Mouse (Mus musculus): ENCODE data around the gene Foxp1. TPM values are rescaled to one million over a fixed set of nuclear protein-coding genes. Genes with fewer than 3 reads are reported as not detected.

Foxp1 gene
- polyA plus RNA-seq, 1 experiment from 2014 or later, result 52.4 TPM

- WGBS, result 30% methylated on average over 13 of the region's 13 CpGs
- Histone ChIP-seq H3K4me2 (ENCODE audit: low read depth, low read length) (no peak overlapping the region), H3K36me3 (ENCODE audit: control insufficient read depth, insufficient read depth, low read length) (no peaks in the 10 kb centered on the region), H3K4me3 (ENCODE audit: low read depth, low read length) (no peak overlapping the region), H3K9me3 (ENCODE audit: control insufficient read depth, low read length) (no peaks in the 10 kb centered on the region), H3K4me1 (ENCODE audit: control insufficient read depth, insufficient read depth, low read length) (peaks cover 7% of the 10 kb centered on the region; the same call in 1 of the 2 replicates), H3K27ac (ENCODE audit: low read depth, low read length) (no peak overlapping the region), H3K27me3 (ENCODE audit: control insufficient read depth, insufficient read depth, low read length) (no peaks in the 10 kb centered on the region), H3K9ac (replicated peaks; ENCODE audit: low read depth, low read length) (no peak overlapping the region)
- ATAC-seq (ENCODE audit: low read depth), result no peak
Observed at GRCm38 (mm10) chr6:99335174-99335830, 187.2 kb downstream of the Foxp1 start.

- peaks cover 5% of the 10 kb centered on the region; the same call in 1 of the 2 replicates for H3K4me1 ChIP-seq (ENCODE audit: control insufficient read depth, insufficient read depth, low read length)
- ATAC-seq (ENCODE audit: low read depth), result no peak
- H3K36me3 ChIP-seq (ENCODE audit: control insufficient read depth, insufficient read depth, low read length), result no peaks in the 10 kb centered on the region
- WGBS, result 98% methylated on average over 3 of the region's 3 CpGs
- no peak overlapping the region for H3K4me3 ChIP-seq (ENCODE audit: low read depth, low read length)
- no peaks in the 10 kb centered on the region for H3K27me3 ChIP-seq (ENCODE audit: control insufficient read depth, insufficient read depth, low read length)
- no peak overlapping the region for H3K9ac ChIP-seq (replicated peaks; ENCODE audit: low read depth, low read length)
- H3K9me3 ChIP-seq (ENCODE audit: control insufficient read depth, low read length), result no peaks in the 10 kb centered on the region
- H3K27ac ChIP-seq (ENCODE audit: low read depth, low read length), result no peak overlapping the region
- no peak overlapping the region for H3K4me2 ChIP-seq (ENCODE audit: low read depth, low read length)
Observed at GRCm38 (mm10) chr6:99334255-99334654, 188.3 kb downstream of the Foxp1 start.

- H3K9ac ChIP-seq (replicated peaks; ENCODE audit: low read depth, low read length), result no peak overlapping the region
- H3K4me2 ChIP-seq (ENCODE audit: low read depth, low read length), result no peak overlapping the region
- H3K36me3 ChIP-seq (ENCODE audit: control insufficient read depth, insufficient read depth, low read length), result no peaks in the 10 kb centered on the region
- H3K4me3 ChIP-seq (ENCODE audit: low read depth, low read length), result no peak overlapping the region
- no peaks in the 10 kb centered on the region for H3K27me3 ChIP-seq (ENCODE audit: control insufficient read depth, insufficient read depth, low read length)
- no peak for ATAC-seq (ENCODE audit: low read depth)
- H3K9me3 ChIP-seq (ENCODE audit: control insufficient read depth, low read length), result no peaks in the 10 kb centered on the region
- 84% methylated on average over 5 of the region's 5 CpGs for WGBS
- no peak overlapping the region for H3K27ac ChIP-seq (ENCODE audit: low read depth, low read length)
- peaks cover 3% of the 10 kb centered on the region; the same call in 1 of the 2 replicates for H3K4me1 ChIP-seq (ENCODE audit: control insufficient read depth, insufficient read depth, low read length)
Observed at GRCm38 (mm10) chr6:99333127-99333526, 189.4 kb downstream of the Foxp1 start.

GRCm38 (mm10) chr6:99330169-99330568 is 192.4 kb downstream of the Foxp1 start:
- H3K9me3 ChIP-seq (ENCODE audit: control insufficient read depth, low read length), result no peaks in the 10 kb centered on the region
- no peak overlapping the region for H3K9ac ChIP-seq (replicated peaks; ENCODE audit: low read depth, low read length)
- no peak overlapping the region for H3K4me3 ChIP-seq (ENCODE audit: low read depth, low read length)
- no peak overlapping the region for H3K27ac ChIP-seq (ENCODE audit: low read depth, low read length)
- H3K4me2 ChIP-seq (ENCODE audit: low read depth, low read length), result no peak overlapping the region
- H3K36me3 ChIP-seq (ENCODE audit: control insufficient read depth, insufficient read depth, low read length), result no peaks in the 10 kb centered on the region
- no peaks in the 10 kb centered on the region for H3K4me1 ChIP-seq (ENCODE audit: control insufficient read depth, insufficient read depth, low read length)
- H3K27me3 ChIP-seq (ENCODE audit: control insufficient read depth, insufficient read depth, low read length), result no peaks in the 10 kb centered on the region
- 85% methylated on average over 4 of the region's 4 CpGs for WGBS
- ATAC-seq (ENCODE audit: low read depth), result no peak

- Histone ChIP-seq H3K27me3 (ENCODE audit: control insufficient read depth, insufficient read depth, low read length) (no peaks in the 10 kb centered on the region), H3K9ac (replicated peaks; ENCODE audit: low read depth, low read length) (no peak overlapping the region), H3K4me1 (ENCODE audit: control insufficient read depth, insufficient read depth, low read length) (no peaks in the 10 kb centered on the region), H3K9me3 (ENCODE audit: control insufficient read depth, low read length) (no peaks in the 10 kb centered on the region), H3K36me3 (ENCODE audit: control insufficient read depth, insufficient read depth, low read length) (no peaks in the 10 kb centered on the region), H3K27ac (ENCODE audit: low read depth, low read length) (no peak overlapping the region), H3K4me2 (ENCODE audit: low read depth, low read length) (no peak overlapping the region), H3K4me3 (ENCODE audit: low read depth, low read length) (no peak overlapping the region)
- ATAC-seq (ENCODE audit: low read depth), result no peak
- 67% methylated on average over 2 of the region's 2 CpGs for WGBS
Observed at GRCm38 (mm10) chr6:99328634-99329033, 193.9 kb downstream of the Foxp1 start.

- Histone ChIP-seq H3K36me3 (ENCODE audit: control insufficient read depth, insufficient read depth, low read length) (no peaks in the 10 kb centered on the region), H3K27me3 (ENCODE audit: control insufficient read depth, insufficient read depth, low read length) (no peaks in the 10 kb centered on the region), H3K27ac (ENCODE audit: low read depth, low read length) (no peak overlapping the region), H3K4me3 (ENCODE audit: low read depth, low read length) (no peak overlapping the region), H3K9me3 (ENCODE audit: control insufficient read depth, low read length) (no peaks in the 10 kb centered on the region), H3K4me2 (ENCODE audit: low read depth, low read length) (no peak overlapping the region), H3K9ac (replicated peaks; ENCODE audit: low read depth, low read length) (no peak overlapping the region), H3K4me1 (ENCODE audit: control insufficient read depth, insufficient read depth, low read length) (no peaks in the 10 kb centered on the region)
- ATAC-seq (ENCODE audit: low read depth), result no peak
- 89% methylated on average over 6 of the region's 6 CpGs for WGBS
Observed at GRCm38 (mm10) chr6:99328146-99328545, 194.4 kb downstream of the Foxp1 start.

- WGBS, result 86% methylated on average over 11 of the region's 11 CpGs
- ATAC-seq (ENCODE audit: low read depth), result no peak
Observed at GRCm38 (mm10) chr6:99327721-99328120, 194.8 kb downstream of the Foxp1 start.

GRCm38 (mm10) chr6:99325881-99326280 is 196.6 kb downstream of the Foxp1 start:
- no peaks in the 10 kb centered on the region for H3K9me3 ChIP-seq (ENCODE audit: control insufficient read depth, low read length)
- 100% methylated on average over 2 of the region's 2 CpGs for WGBS
- ATAC-seq (ENCODE audit: low read depth), result no peak
- no peak overlapping the region for H3K4me2 ChIP-seq (ENCODE audit: low read depth, low read length)
- no peaks in the 10 kb centered on the region for H3K36me3 ChIP-seq (ENCODE audit: control insufficient read depth, insufficient read depth, low read length)
- no peaks in the 10 kb centered on the region for H3K4me1 ChIP-seq (ENCODE audit: control insufficient read depth, insufficient read depth, low read length)
- no peak overlapping the region for H3K27ac ChIP-seq (ENCODE audit: low read depth, low read length)
- no peak overlapping the region for H3K4me3 ChIP-seq (ENCODE audit: low read depth, low read length)
- no peak overlapping the region for H3K9ac ChIP-seq (replicated peaks; ENCODE audit: low read depth, low read length)
- no peaks in the 10 kb centered on the region for H3K27me3 ChIP-seq (ENCODE audit: control insufficient read depth, insufficient read depth, low read length)

More at GRCm38 (mm10) chr6:99327721-99328120, 194.8 kb downstream of the Foxp1 start:
- Histone ChIP-seq H3K27ac (ENCODE audit: low read depth, low read length) (no peak overlapping the region), H3K36me3 (ENCODE audit: control insufficient read depth, insufficient read depth, low read length) (no peaks in the 10 kb centered on the region), H3K9me3 (ENCODE audit: control insufficient read depth, low read length) (no peaks in the 10 kb centered on the region), H3K4me1 (ENCODE audit: control insufficient read depth, insufficient read depth, low read length) (no peaks in the 10 kb centered on the region), H3K4me2 (ENCODE audit: low read depth, low read length) (no peak overlapping the region), H3K4me3 (ENCODE audit: low read depth, low read length) (no peak overlapping the region), H3K27me3 (ENCODE audit: control insufficient read depth, insufficient read depth, low read length) (no peaks in the 10 kb centered on the region), H3K9ac (replicated peaks; ENCODE audit: low read depth, low read length) (no peak overlapping the region)

- no peak for ATAC-seq (ENCODE audit: low read depth)
- 96% methylated on average over 5 of the region's 5 CpGs for WGBS
Observed at GRCm38 (mm10) chr6:99325461-99325860, 197.1 kb downstream of the Foxp1 start.

More at GRCm38 (mm10) chr6:99325461-99325860, 197.1 kb downstream of the Foxp1 start:
- Histone ChIP-seq H3K9me3 (ENCODE audit: control insufficient read depth, low read length) (no peaks in the 10 kb centered on the region), H3K4me3 (ENCODE audit: low read depth, low read length) (no peak overlapping the region), H3K27ac (ENCODE audit: low read depth, low read length) (no peak overlapping the region), H3K36me3 (ENCODE audit: control insufficient read depth, insufficient read depth, low read length) (no peaks in the 10 kb centered on the region), H3K4me1 (ENCODE audit: control insufficient read depth, insufficient read depth, low read length) (no peaks in the 10 kb centered on the region), H3K27me3 (ENCODE audit: control insufficient read depth, insufficient read depth, low read length) (no peaks in the 10 kb centered on the region), H3K9ac (replicated peaks; ENCODE audit: low read depth, low read length) (no peak overlapping the region), H3K4me2 (ENCODE audit: low read depth, low read length) (no peak overlapping the region)
